Mouse (Mus musculus): ENCODE data around the gene Slc13a4.

GRCm38 (mm10) chr6:35245086-35245485, 62.8 kb downstream of the Slc13a4 start:
- TF ChIP-seq GATA1 (IDR thresholded peaks at IDR 0.05; ENCODE audit: borderline replicate concordance, low read length), result no peak
- TF ChIP-seq FLI1 (IDR thresholded peaks at IDR 0.05; ENCODE audit: low read length), result no peak

All from megakaryocyte, embryonic 14.5 days (primary cell).